Mouse (Mus musculus): ENCODE data around the gene Pram1. TPM values are rescaled to one million over a fixed set of nuclear protein-coding genes. Genes with fewer than 3 reads are reported as not detected.

Gene Pram1
- polyA plus RNA-seq, 1 experiment from 2014 or later = 0.93 TPM

DNA sequence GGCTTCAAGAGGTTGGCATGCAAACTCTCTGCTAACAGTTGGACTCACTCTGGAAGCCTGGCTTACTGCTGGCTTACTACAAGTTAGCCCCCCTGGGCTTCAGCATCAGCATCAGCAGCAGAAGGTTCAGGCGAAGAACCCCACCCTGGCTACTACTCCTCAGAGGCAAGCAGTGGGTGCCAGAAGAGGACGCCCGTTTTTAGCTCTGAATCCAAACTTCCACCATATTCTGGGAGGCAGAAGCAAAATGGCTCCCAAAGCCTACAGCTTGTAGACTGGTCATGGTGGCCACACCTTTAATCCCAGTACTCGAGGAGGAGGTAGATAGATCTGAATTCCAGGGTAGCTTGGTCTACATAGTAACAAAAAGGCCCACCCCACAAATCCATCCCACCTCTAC lies 6.2 kb downstream of the Pram1 start:
- no peak overlapping the region for H3K4me2 ChIP-seq
- no peak overlapping the region for H3K9ac ChIP-seq (ENCODE audit: low read length)
- no peaks in the 10 kb centered on the region for H3K9me3 ChIP-seq (ENCODE audit: control insufficient read depth, low read length)
- 87% methylated on average over 4 of the region's 4 CpGs for WGBS
- no peaks in the 10 kb centered on the region for H3K27me3 ChIP-seq (ENCODE audit: control insufficient read depth, insufficient read depth, low read length)
- ATAC-seq (ENCODE audit: low FRiP score) (no peak), DNase-seq (ENCODE audit: low spot score, missing footprints) (no peak)
- no peak overlapping the region for H3K27ac ChIP-seq (ENCODE audit: low read depth, low read length)
- peaks cover 41% of the 10 kb centered on the region for H3K36me3 ChIP-seq (ENCODE audit: control insufficient read depth, insufficient read depth, low read length)
- H3K4me1 ChIP-seq (ENCODE audit: control insufficient read depth, insufficient read depth, low read length) = no peaks in the 10 kb centered on the region
- no peak overlapping the region for H3K4me3 ChIP-seq (ENCODE audit: low read depth, low read length)

DNA sequence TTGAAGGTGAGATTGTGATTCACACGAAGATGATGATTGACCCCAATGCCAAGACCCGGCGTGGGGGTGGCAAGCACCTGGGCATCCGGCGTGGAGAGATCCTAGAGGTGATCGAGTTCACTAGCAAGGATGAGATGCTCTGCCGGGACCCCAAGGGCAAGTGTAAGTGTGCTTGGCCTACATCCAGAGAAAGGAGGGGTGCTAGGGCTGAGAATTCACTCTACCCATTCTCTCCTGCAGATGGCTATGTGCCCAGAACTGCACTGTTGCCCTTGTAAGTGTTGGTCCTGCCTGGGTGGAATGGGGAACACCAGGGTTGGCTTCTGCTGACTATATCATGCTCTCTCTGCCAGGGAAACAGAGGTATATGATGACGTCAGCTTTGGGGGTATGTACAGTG lies 7.2 kb downstream of the Pram1 start:
- Histone ChIP-seq H3K9me3 (ENCODE audit: control insufficient read depth, low read length) (no peaks in the 10 kb centered on the region), H3K9ac (ENCODE audit: low read length) (no peak overlapping the region), H3K4me3 (ENCODE audit: low read depth, low read length) (no peak overlapping the region), H3K27ac (ENCODE audit: low read depth, low read length) (no peak overlapping the region), H3K4me1 (ENCODE audit: control insufficient read depth, insufficient read depth, low read length) (no peaks in the 10 kb centered on the region), H3K4me2 (no peak overlapping the region), H3K27me3 (ENCODE audit: control insufficient read depth, insufficient read depth, low read length) (no peaks in the 10 kb centered on the region), H3K36me3 (ENCODE audit: control insufficient read depth, insufficient read depth, low read length) (peaks cover 51% of the 10 kb centered on the region)
- ATAC-seq (ENCODE audit: low FRiP score) (no peak), DNase-seq (ENCODE audit: low spot score, missing footprints) (no peak)
- 97% methylated on average over 8 of the region's 8 CpGs for WGBS

DNA sequence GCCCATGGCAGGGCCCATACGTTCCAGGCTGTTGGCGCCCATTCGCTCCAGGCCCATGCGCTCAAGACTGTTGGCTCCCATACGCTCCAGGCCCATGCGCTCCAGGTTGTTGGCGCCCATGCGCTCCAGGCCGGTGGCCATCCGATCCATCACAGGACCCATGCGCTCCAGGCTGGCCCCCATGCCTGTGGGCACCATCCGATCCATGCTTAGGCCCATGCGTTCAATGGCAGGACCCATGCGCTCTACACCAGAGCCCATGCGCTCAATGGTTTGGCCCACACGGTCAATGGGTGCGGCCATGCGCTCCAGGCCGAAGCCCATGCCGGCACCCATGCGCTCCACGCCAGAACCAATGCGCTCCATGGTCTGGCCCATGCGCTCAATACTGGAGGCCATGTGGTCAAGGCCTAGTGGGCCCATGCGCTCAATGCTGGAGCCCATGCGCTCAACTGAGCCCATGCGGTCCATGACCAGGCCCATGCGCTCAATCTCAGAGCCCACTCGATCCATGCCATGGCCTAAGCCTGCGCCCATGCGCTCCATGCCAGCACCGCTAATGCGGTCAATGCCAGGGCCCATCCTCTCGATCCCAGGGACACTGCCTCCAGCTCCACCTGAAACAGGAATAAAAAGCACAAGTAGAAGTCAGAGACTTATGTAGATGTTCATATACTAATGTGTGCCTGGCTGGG lies 12.1 kb downstream of the Pram1 start:
- WGBS = 98% methylated on average over 34 of the region's 34 CpGs
- Histone ChIP-seq H3K9me3 (ENCODE audit: control insufficient read depth, low read length) (no peaks in the 10 kb centered on the region), H3K4me1 (ENCODE audit: control insufficient read depth, insufficient read depth, low read length) (no peaks in the 10 kb centered on the region), H3K27me3 (ENCODE audit: control insufficient read depth, insufficient read depth, low read length) (no peaks in the 10 kb centered on the region), H3K27ac (ENCODE audit: low read depth, low read length) (no peak overlapping the region), H3K9ac (ENCODE audit: low read length) (no peak overlapping the region), H3K36me3 (ENCODE audit: control insufficient read depth, insufficient read depth, low read length) (peaks cover 53% of the 10 kb centered on the region), H3K4me3 (ENCODE audit: low read depth, low read length) (no peak overlapping the region), H3K4me2 (no peak overlapping the region)
- no peak for DNase-seq (ENCODE audit: low spot score, missing footprints)
- peak; percentile 35; the same call in 1 of the 2 replicates for ATAC-seq (ENCODE audit: low FRiP score)

DNA sequence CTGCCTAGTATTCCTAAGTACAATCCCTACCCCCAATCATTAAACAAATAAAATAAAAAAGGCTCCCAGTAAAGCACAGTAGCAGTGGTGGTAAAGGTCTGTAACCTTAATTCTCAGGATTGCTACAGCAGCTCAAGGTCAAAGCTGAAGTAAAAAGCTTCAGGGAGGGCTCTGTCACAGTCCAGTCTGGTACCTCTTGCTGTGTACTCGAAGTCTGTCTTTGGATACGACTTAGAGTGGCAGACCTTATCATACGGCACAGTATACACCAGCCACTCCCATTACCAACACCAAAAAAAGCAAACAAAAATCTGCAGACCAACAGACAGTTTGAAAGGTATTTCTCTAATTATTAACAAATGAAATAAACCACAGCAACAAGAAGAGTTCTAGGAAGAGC lies 29.0 kb downstream of the Pram1 start:
- no peak overlapping the region for H3K27ac ChIP-seq (ENCODE audit: low read depth, low read length)
- no peaks in the 10 kb centered on the region for H3K4me1 ChIP-seq (ENCODE audit: control insufficient read depth, insufficient read depth, low read length)
- H3K4me2 ChIP-seq = no peak overlapping the region
- WGBS = 82% methylated on average over 3 of the region's 3 CpGs
- H3K9ac ChIP-seq (ENCODE audit: low read length) = no peak overlapping the region
- peaks cover 18% of the 10 kb centered on the region for H3K36me3 ChIP-seq (ENCODE audit: control insufficient read depth, insufficient read depth, low read length)
- ATAC-seq (ENCODE audit: low FRiP score) (no peak), DNase-seq (ENCODE audit: low spot score, missing footprints) (no peak)
- no peaks in the 10 kb centered on the region for H3K9me3 ChIP-seq (ENCODE audit: control insufficient read depth, low read length)
- H3K27me3 ChIP-seq (ENCODE audit: control insufficient read depth, insufficient read depth, low read length) = no peaks in the 10 kb centered on the region
- H3K4me3 ChIP-seq (ENCODE audit: low read depth, low read length) = no peak overlapping the region

DNA sequence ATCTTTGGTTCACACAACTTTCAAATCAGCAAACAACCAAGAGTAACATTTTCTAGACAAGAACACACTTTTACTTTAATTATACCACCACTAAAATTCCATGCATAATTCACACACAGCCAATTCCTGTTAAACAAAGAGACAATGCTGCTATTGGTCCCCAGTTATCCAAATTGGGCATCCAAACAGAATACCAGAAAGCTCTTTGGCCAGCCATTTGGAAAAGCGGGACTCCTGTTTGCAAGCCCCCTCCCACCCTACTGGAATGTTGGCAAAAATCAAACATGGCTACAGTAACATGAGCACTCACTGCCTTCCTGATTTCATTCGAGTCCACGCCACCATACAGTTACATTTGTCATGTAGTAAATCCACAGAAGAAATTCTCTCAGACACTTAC lies 31.8 kb downstream of the Pram1 start:
- Histone ChIP-seq H3K27ac (ENCODE audit: low read depth, low read length) (no peak overlapping the region), H3K36me3 (ENCODE audit: control insufficient read depth, insufficient read depth, low read length) (peaks cover 7% of the 10 kb centered on the region; the same call in 1 of the 2 replicates), H3K4me2 (no peak overlapping the region), H3K9me3 (ENCODE audit: control insufficient read depth, low read length) (no peaks in the 10 kb centered on the region), H3K4me3 (ENCODE audit: low read depth, low read length) (no peak overlapping the region), H3K4me1 (ENCODE audit: control insufficient read depth, insufficient read depth, low read length) (no peaks in the 10 kb centered on the region), H3K9ac (ENCODE audit: low read length) (no peak overlapping the region), H3K27me3 (ENCODE audit: control insufficient read depth, insufficient read depth, low read length) (no peaks in the 10 kb centered on the region)
- WGBS = 94% methylated on average over 3 of the region's 3 CpGs
- ATAC-seq (ENCODE audit: low FRiP score) (no peak), DNase-seq (ENCODE audit: low spot score, missing footprints) (no peak)

DNA sequence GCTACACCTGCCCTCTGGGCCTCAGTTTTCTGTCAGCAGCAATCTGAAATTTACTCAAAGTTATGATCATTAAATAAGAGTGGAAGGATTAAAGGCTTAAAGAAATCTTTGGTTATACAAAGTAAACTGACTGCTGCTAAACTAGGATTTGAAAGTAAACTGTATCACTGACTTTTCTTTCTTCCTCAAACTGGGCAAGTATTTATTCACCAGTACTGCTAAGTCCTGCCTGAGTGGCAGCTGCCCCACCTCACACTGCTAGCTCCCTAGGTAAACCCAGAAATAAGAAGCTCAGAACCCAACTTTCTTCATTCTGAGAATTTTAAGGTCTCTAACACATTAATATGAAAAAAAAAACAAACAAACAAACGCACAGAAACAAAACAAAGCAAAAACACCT lies 36.0 kb downstream of the Pram1 start:
- WGBS = 82% methylated on average over 1 of the region's 1 CpGs
- ATAC-seq (ENCODE audit: low FRiP score) (no peak), DNase-seq (ENCODE audit: low spot score, missing footprints) (no peak)
- Histone ChIP-seq H3K4me1 (ENCODE audit: control insufficient read depth, insufficient read depth, low read length) (no peaks in the 10 kb centered on the region), H3K36me3 (ENCODE audit: control insufficient read depth, insufficient read depth, low read length) (peaks cover 6% of the 10 kb centered on the region; the same call in 1 of the 2 replicates), H3K27me3 (ENCODE audit: control insufficient read depth, insufficient read depth, low read length) (no peaks in the 10 kb centered on the region), H3K9ac (ENCODE audit: low read length) (no peak overlapping the region), H3K9me3 (ENCODE audit: control insufficient read depth, low read length) (no peaks in the 10 kb centered on the region), H3K4me3 (ENCODE audit: low read depth, low read length) (no peak overlapping the region), H3K27ac (ENCODE audit: low read depth, low read length) (no peak overlapping the region), H3K4me2 (no peak overlapping the region)

DNA sequence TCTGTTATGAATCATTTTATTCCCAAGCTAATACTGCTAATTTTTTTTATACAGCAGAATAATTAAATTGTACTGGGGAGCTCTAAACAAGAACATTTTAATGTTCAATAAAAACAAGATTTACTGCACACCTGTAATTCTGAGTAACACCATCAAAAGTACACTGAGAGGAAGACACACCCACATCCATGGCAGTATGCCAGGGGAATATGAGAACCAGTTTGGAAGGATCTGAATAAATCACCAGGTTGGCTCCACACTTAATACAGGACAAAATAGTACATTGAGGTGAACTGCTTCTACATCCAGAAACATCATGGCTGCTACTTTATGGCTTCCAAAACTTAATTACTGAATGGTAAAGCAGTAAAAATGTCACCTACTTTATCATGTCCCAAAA lies 37.6 kb downstream of the Pram1 start:
- H3K36me3 ChIP-seq (ENCODE audit: control insufficient read depth, insufficient read depth, low read length) = peaks cover 6% of the 10 kb centered on the region; the same call in 1 of the 2 replicates
- no peak overlapping the region for H3K9ac ChIP-seq (ENCODE audit: low read length)
- H3K4me2 ChIP-seq = no peak overlapping the region
- ATAC-seq (ENCODE audit: low FRiP score) (no peak), DNase-seq (ENCODE audit: low spot score, missing footprints) (peak; percentile 12)
- no peak overlapping the region for H3K27ac ChIP-seq (ENCODE audit: low read depth, low read length)
- H3K27me3 ChIP-seq (ENCODE audit: control insufficient read depth, insufficient read depth, low read length) = no peaks in the 10 kb centered on the region
- H3K9me3 ChIP-seq (ENCODE audit: control insufficient read depth, low read length) = no peaks in the 10 kb centered on the region
- H3K4me1 ChIP-seq (ENCODE audit: control insufficient read depth, insufficient read depth, low read length) = no peaks in the 10 kb centered on the region
- H3K4me3 ChIP-seq (ENCODE audit: low read depth, low read length) = no peak overlapping the region

DNA sequence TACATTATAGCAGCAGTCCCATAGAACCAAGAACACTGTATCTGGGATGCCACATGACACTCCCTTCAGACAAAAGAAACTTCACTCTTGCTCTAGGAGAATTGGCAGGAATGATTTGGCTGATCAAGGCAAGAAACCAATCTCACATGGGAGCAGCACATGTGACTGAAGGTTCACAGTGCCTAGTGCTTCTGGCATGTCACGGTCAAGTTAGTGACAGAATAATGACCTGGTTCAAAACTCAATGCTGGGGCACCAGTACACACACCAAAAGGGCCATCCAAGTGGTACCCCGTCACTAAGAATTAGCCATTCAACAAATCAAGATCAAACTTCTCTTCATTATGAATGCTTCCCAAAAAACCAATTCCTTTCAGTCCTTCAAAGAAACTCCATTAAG lies 38.2 kb downstream of the Pram1 start:
- peak; percentile 78 for DNase-seq (ENCODE audit: low spot score, missing footprints)
- Histone ChIP-seq H3K4me2 (no peak overlapping the region), H3K27ac (ENCODE audit: low read depth, low read length) (no peak overlapping the region), H3K4me3 (ENCODE audit: low read depth, low read length) (no peak overlapping the region), H3K36me3 (ENCODE audit: control insufficient read depth, insufficient read depth, low read length) (peaks cover 6% of the 10 kb centered on the region; the same call in 1 of the 2 replicates), H3K9me3 (ENCODE audit: control insufficient read depth, low read length) (no peaks in the 10 kb centered on the region), H3K27me3 (ENCODE audit: control insufficient read depth, insufficient read depth, low read length) (no peaks in the 10 kb centered on the region), H3K9ac (ENCODE audit: low read length) (no peak overlapping the region), H3K4me1 (ENCODE audit: control insufficient read depth, insufficient read depth, low read length) (no peaks in the 10 kb centered on the region)
- 96% methylated on average over 2 of the region's 2 CpGs for WGBS
- ATAC-seq (ENCODE audit: low FRiP score) = no peak

DNA sequence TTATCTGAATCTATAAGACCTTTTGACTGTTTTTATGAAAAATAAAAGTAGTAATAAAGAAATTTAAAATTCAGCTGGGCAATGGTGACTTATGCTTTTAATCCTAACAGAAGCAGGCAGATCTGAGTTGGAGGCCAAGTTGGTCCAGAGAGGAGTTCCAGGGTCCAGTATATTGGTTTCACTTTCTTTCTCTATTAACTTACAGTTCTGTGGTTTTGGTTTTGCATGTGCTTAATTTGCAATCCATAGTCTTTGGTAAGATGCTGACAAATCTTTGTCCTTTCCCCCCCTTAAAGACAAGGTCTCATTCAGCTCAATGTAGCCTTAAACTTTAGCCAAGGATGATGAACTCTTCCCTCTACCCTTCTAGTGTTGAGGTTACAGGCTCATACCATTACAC lies 40.9 kb downstream of the Pram1 start:
- H3K9me3 ChIP-seq (ENCODE audit: control insufficient read depth, low read length) = no peaks in the 10 kb centered on the region
- H3K4me1 ChIP-seq (ENCODE audit: control insufficient read depth, insufficient read depth, low read length) = peaks cover 12% of the 10 kb centered on the region
- no peak overlapping the region for H3K27ac ChIP-seq (ENCODE audit: low read depth, low read length)
- H3K27me3 ChIP-seq (ENCODE audit: control insufficient read depth, insufficient read depth, low read length) = no peaks in the 10 kb centered on the region
- no peak overlapping the region for H3K9ac ChIP-seq (ENCODE audit: low read length)
- DNase-seq (ENCODE audit: low spot score, missing footprints) = peak; percentile 49
- peaks cover 6% of the 10 kb centered on the region; the same call in 1 of the 2 replicates for H3K36me3 ChIP-seq (ENCODE audit: control insufficient read depth, insufficient read depth, low read length)
- ATAC-seq (ENCODE audit: low FRiP score) = no peak
- H3K4me3 ChIP-seq (ENCODE audit: low read depth, low read length) = no peak overlapping the region
- no peak overlapping the region for H3K4me2 ChIP-seq

All from midbrain, embryonic 11.5 days (tissue).